Mouse (Mus musculus) right cerebral cortex, postnatal 36 days (tissue): ENCODE results near the gene Mast2.

Experiments
- DNase-seq, 2 experiments: peaks; one replicate each; pipeline ENCODE4 v3.0.0; 2022; ENCODE audit warnings: low spot score in 2 of 2, mixed read lengths in 1 of 2

Gene Mast2

DNA sequence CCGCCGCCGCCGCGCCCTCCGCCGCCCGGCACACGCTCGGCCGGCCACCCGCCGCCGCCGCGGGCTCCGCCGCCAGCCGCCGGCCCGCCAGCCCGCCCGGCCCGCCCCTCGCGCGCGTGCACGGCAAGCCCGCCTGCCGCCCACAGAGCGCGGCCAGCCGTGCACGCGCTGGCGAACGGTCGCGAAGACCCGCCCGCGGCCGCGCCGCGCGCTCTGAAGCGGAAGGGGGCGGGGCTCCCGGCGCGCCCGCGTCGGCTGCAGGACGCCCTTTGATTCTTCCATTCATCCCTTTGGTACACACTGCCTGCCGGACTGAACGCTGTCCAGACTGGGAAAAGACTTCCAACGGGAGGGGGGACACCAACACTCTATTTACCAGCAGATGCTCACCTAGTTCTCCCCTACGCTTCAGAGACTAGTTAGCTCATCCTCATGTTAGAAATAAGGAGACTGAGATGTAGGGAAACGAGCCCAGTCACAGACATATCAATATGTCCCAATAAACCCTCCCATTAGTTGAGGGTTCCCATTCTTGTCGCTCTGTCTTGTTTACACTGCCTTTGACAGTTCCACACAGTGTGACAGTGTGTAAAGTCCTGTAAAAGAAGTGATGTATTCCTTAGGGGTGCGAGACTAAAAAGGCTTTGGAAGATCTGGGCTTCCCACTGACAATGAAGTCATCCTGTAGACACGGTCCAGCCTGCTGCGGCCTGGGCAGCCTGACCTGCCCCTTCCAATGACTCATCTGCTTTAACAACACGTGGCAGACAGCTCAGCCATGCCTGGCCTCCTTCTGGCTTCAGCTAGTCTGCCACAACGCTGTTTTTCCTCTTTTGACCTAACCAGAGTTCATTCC is at the start of gene Mast2:
Gene Mast2 (minus strand): TSS at position 58 of the 856 bp plus-strand sequence.
- DNase-seq, result peak; percentile 69 to 71

DNA sequence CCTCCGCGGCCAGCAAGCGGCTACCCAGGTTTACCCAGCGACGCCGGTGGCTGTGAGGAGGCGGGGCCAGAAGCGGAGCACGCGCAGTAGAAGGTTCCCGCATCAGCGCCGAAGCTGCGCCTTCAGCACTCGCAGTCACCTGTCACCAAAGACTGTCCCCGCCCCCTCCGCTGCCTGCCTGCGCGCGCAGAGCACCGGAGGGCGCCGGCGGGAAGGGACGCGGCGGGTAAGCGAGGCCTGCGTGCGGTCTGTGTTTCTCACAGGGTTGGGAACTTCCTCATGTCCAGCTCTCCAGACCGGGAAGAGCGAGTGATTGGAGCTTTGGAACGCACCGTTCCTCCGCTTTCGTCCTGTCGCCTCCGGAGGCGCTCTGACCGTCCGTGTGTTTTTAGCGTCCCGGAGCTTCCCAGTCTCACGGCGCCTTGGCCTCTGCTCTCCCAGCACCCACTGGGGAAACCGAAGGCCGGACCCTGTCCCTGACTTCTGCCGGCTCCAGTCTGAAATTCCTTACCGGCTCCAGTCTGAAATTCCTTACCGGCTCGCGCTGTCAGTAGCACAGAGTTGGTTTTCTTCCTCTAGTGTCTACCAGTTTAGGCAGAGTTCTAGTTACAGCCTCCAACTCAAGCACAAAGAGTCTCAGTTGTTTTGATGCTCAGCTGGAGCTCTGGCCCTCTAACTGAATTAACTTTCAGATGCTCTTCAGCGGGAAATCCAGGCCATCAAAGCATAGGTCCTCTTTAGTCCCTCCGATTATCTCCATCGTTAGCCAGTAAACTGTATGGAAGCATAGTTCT is 43.6 kb upstream of the Mast2 start, which contains the start of gene Ipp:
Gene Ipp (plus strand): TSS at position 125 of the 794 bp plus-strand sequence.
- peak; percentile 94 for DNase-seq

DNA sequence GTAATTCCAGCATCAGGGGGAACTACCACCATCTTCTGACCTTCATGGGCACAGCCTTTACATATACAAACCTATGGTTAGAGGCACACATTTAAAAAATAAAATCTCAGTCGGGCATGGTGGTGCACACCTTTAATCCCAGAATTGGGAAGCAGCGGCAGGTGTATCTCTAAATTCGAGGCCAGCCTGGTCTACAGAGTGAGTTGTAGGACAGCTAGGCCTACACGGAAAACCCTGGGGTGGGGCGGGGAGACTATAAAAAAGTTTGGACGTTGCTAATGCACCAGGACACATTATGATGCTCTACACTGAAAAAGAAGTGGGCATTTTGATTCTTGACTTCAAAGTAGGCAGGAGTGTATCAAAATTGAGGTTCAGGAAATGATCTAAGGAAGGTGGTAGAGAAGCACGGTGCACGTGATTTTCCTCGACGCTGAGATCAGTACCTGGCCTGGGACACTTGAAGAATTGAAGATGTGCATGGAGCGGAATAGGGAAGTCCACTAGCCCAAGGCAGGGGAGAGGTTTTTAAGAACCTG is 43.0 kb upstream of the Mast2 start:
- DNase-seq, result no peak

DNA sequence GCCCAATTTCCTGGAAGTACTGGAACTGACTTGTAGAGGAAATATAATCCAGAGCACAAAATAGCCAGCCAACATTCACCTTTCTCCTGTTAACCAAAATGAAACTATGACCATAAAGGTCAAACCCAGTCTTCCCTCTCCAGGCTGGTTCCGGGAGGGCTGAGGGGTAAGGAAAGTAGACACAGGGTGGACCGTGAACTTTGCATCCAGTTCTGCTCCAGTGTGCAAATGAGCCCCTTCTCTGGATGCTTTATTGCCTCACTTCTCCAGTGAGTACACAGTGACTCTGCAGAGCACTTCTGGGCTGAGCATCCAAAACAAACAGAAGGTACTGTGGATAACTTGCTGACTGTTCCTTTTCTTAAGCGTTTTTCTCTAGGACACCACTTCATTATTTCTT is 36.0 kb upstream of the Mast2 start:
- DNase-seq, result no peak

GRCm38 (mm10) chr4:116493646-116494045 is 29.7 kb upstream of the Mast2 start:
- DNase-seq, result no peak

- DNase-seq, result no peak
Observed at GRCm38 (mm10) chr4:116492460-116492859, 28.5 kb upstream of the Mast2 start.

DNA sequence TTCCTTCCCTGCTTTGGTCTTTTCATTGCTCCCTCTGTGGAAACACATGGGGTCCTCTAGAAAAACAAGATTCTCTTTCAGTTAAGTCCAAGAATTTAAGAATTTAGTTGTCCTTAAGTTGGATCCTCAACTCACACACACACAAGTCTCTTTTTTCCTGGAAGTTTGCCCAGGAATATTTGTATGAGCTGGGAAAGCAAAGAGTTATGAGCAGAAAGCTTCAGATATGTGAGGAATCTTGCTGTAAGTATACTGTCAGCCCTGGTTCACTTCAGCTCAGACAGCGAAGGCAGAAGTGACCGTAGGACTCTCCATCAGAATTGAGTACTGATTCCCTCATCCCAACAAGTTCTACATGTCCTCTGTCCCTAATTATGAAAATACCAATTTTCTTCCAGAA is 27.9 kb upstream of the Mast2 start:
- no peak for DNase-seq

- DNase-seq, result no peak
Observed at GRCm38 (mm10) chr4:116491119-116491536, 27.1 kb upstream of the Mast2 start.

- no peak for DNase-seq
Observed at GRCm38 (mm10) chr4:116483476-116483875, 19.5 kb upstream of the Mast2 start.

DNA sequence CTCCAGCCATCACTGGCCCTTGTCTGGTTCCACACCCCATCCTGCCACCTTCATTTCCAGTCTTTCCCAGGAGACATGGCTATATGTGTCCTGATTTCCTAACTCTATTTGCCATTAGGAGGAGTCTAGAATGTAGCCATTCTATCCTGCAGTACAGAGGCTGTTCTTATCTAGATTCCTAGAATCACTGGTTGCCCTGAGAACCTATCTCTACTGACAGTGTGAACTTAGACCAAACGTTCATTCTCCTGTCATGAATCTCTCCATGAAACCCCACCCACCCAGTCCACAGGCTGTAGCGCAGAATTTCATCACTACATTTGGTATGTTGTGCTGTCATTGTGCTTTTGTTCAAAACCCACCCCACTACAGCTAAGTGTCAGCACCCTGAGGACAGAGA is 17.3 kb upstream of the Mast2 start:
- no peak for DNase-seq

GRCm38 (mm10) chr4:116463231-116464125 is 505 bp downstream of the Mast2 start:
- peak in 1 of 2 experiments; percentile 7 for DNase-seq

DNA sequence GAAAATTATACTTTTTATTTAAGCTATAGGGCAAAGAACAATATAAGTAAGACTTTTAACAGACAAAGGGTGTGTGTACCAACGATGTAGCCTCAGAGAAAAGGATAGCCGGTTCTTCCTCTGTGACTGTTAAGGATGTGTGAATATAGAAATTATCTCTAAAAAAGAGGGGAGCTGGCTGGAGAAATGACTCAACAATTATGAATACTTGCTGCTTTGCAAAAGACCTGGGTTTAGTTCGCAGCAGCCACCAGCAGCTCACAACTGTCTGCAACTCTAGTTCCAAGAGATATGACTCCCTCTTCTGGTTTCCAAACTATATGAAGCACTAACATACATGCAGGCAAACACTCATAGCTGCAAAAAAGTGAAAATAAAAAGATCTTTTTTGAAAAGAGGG is 2.0 kb downstream of the Mast2 start:
- no peak for DNase-seq

DNA sequence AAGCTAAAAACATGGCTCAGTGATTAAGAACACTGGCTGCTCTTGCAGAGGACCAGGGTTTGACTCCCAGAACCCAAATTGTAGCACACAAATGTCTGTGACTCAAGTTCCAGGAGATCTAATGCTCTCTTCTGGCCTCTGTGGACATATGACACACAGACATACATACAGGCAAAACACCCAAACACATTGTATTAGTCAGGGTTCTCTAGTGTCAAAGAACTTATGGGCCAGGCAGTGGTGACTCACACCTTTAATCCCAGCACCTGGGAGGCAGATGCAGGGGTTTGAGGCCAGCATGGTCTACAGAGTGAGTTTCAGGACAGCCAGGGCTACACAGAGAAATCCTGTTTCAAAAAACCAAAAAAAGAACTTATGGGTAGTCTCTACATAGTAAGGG is 12.4 kb downstream of the Mast2 start:
- DNase-seq, result no peak

- no peak for DNase-seq
Observed at GRCm38 (mm10) chr4:116449951-116450350, 14.0 kb downstream of the Mast2 start.

GRCm38 (mm10) chr4:116448673-116449072 is 15.3 kb downstream of the Mast2 start:
- DNase-seq, result no peak

DNA sequence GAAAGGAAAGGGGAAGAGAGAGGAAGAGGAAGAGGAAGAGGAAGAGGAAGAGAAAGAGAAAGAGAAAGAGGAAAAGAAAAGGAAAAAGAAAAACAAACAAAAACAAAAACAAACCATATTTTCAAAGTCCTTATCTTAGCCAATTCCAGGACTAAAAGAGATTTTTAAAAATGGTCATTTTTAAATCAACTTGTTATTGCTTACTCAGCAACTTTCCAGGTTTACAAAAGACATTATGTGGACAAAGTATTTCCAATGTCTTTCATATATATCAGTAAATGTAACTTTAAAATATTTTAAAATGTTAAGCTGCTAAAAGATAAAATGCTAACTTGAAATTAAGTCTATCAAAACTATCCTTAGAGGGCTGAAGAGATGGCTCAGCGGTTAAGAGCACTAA is 24.6 kb downstream of the Mast2 start:
- no peak for DNase-seq

- DNase-seq, result no peak
Observed at GRCm38 (mm10) chr4:116438561-116438960, 25.4 kb downstream of the Mast2 start.

- no peak for DNase-seq
Observed at GRCm38 (mm10) chr4:116435626-116436025, 28.4 kb downstream of the Mast2 start.

GRCm38 (mm10) chr4:116422186-116422585 is 41.8 kb downstream of the Mast2 start:
- DNase-seq, result no peak

- DNase-seq, result no peak
Observed at GRCm38 (mm10) chr4:116421170-116421569, 42.8 kb downstream of the Mast2 start.

DNA sequence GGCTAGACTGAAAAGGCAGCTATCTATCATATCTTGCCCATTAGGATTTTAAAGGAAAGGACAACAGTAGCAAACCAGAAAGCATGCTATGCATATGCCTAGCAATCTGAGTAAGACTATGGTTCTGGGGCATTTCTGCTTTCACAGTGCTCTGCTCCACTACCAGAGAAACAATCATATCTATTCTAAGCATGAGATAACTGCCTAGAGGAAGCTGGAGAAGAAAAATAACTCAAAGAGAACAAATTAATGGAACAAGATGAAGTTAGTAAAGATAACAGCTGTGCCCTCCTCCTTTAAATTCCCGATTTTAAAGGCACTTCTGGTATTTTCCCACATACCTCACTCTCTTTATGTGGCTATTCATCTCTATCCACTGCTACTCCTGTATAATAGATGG is 51.0 kb downstream of the Mast2 start:
- DNase-seq, result no peak
